Mouse (Mus musculus): ENCODE measurements around the gene Zfp966.
"Not testable (repeated sequence)": the region's sequence is repeated elsewhere in the genome, so short reads cannot be mapped to it uniquely, and the experiment has no call there.

DNA sequence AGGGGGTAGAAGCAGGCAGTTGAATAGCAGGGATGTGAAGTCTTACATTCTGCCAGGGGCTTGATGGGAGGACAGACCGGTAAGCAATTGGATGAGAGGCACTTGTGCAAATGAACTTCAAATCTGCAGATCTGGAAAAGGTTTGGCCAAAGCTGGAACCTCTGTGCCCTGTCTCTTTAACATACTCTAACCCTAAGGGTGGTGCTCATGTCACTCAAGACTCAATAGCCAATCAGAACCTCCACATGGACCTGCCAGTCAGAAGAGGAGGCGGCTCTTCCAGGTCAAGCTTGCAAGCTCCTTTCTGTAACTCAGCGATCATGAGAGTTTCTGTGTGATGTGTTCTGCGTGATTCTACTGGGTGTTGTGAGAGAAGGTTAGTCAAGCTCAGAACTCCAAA is 34.1 kb upstream of the Zfp966 start, which contains the start of gene Gm2026:
- TF ChIP-seq EP300 (optimal IDR thresholded peaks at IDR 0.05); CTCF (IDR thresholded peaks at IDR 0.05; ENCODE audit: low read depth): not testable (repeated sequence)

Measured in stomach, postnatal 0 days (tissue).